Mouse (Mus musculus) layer of hippocampus, adult 9-11 months (tissue): ENCODE measurements around the gene Olfr703.

Experiments
- DNase-seq: peaks from one replicate; pipeline ENCODE4 v3.0.0; 2022

The Olfr703 gene

GRCm38 (mm10) chr7:106843060-106843459 lies at the start of gene Olfr703:
TSS of gene Olfr703 (plus strand) at chr7:106843360.
- no peak for DNase-seq

DNA sequence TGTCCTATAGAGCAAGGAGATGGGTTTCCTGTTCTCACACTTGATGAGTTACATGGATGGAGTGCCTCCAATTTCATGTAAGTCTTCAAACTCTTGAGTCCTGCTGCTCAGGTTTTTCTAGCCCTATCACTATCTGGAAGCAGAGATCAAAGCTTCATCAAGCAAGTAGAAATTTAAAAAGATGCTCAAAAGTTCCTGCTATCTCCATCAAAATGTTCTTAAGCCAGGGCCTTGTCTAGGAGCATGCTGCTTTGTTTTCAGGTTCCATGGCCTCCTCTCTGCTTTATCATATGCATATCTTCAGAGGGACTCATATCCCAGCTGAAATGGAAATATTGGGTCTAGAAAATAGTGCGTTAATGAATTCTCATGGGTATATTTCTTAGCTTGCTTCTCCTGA lies 34.4 kb upstream of the Olfr703 start, which contains the start of gene Olfr700:
TSS of gene Olfr700 (minus strand) at position 101 of the 400 bp plus-strand sequence.
- DNase-seq: no peak

GRCm38 (mm10) chr7:106813829-106814228 lies 29.3 kb upstream of the Olfr703 start, which contains the start of gene Olfr701:
TSS of gene Olfr701 (plus strand) at chr7:106814129.
- DNase-seq: no peak

DNA sequence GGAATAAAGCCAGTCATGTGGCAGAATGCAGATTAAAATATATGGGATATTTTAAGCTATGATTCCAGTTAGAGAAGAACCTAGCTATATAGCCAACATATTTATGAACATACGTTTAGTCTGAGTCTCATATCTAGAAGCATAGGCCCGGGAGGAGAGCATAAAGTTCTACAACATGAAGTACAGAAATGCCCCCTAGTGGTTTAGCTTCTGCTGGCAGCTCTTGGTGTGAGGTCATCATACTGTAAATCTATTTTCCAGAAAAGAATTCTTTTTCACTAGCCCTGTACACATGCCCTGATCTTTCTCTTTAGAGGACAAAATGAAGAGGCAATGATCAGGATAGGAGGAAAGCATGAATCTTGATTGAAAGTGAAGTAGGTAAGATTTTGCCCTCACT lies 27.4 kb upstream of the Olfr703 start:
- DNase-seq: no peak

DNA sequence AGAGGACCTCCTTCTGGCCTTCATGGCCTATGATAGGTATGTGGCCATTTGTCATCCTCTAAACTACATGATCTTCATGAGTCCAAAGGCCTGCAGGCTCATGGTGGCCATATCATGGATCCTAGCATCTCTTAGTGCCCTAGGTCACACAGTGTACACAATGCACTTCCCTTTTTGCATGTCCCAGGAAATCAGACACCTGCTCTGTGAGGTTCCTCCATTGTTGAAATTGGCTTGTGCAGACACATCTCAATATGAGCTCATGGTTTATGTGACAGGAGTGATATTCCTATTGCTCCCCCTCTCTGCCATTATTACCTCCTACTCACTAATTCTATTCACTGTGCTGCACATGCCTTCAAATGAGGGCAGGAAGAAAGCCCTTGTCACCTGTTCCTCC lies 24.7 kb upstream of the Olfr703 start:
- DNase-seq: no peak

DNA sequence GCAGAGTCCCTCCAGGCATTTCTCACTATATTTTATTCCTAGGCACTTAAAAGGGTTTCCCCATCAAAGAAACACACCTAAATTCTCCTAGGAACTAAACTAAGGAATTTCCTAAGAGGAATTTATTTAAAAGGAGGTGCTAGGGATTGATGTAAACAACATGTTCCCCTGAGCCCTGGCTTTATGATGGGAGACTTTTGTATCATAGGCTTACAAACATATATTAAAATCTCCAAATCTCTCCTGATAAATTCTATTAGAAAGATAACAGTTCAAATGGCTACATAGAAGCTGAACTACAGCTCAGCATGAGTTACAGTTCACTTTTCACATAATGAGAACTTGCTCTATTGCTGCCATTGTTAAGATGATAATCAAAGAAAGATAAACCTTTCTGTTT lies 9.4 kb upstream of the Olfr703 start, which contains the start of gene Olfr702:
TSS of gene Olfr702 (minus strand) at position 101 of the 400 bp plus-strand sequence.
- no peak for DNase-seq

GRCm38 (mm10) chr7:106862885-106863284 lies 19.7 kb downstream of the Olfr703 start, which contains the start of gene Olfr704:
TSS of gene Olfr704 (plus strand) at chr7:106863185.
- DNase-seq: no peak

GRCm38 (mm10) chr7:106876791-106877190 lies 33.6 kb downstream of the Olfr703 start, which contains the start of gene Olfr705:
TSS of gene Olfr705 (minus strand) at chr7:106876891.
- no peak for DNase-seq

DNA sequence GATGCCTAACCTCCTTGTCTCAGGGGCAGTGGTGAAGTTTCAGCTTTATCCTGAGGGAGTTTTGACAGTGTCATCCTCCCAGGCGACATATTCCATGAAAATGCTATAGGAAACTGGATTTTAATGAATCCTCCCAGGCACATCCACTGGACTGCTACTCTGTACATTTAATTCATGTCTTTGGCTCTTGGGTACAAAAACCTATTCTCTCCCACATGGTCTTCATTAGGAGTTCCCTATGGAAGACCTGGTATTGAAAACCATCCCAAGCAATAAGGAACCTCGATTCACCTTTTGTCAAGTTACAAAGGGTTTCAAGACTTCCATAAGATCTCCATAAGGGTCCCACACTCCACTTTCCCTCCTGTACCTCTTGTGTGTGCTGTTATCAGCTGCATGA lies 44.9 kb downstream of the Olfr703 start, which contains the start of gene Olfr706:
TSS of gene Olfr706 (minus strand) at position 101 of the 400 bp plus-strand sequence.
- no peak for DNase-seq
